Mouse (Mus musculus): ENCODE data around the gene Klk1b1. TPM values are rescaled to one million over a fixed set of nuclear protein-coding genes. Genes with fewer than 3 reads are reported as not detected.

The Klk1b1 gene
- not detected in 2 replicates for polyA plus RNA-seq (2016; fragmentation: Nextera tagmentation; extraction: Ambion mirVana)

DNA sequence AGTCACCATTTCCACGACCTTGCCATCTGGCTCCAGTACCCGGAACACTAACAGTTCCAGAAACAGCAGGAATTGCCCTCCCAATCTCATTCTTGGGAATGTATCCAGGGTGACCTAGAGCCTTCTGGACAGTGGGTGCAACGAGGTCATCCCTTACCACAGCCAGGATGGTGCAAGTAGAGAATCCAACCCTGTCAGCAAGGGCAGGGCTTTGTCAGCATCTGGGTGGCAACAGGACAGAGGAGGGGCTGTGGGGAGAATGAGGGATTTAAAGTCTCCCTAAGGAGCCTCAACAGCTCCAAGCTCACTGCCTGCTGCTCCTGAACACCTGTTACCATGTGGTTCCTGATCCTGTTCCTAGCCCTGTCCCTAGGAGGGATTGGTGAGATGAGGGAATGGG is at the start of gene Klk1b1:
Klk1b1 (plus strand) TSS at position 301 of the 400 bp plus-strand sequence.
- Histone ChIP-seq H3K4me1 (no peaks in the 10 kb centered on the region), H3K27ac (no peak within 1 kb of the TSS)
- 71% methylated on average over 3 of the region's 3 CpGs for whole genome bisulfite sequencing

GRCm38 (mm10) chr7:43918426-43918825 is 48.1 kb upstream of the Klk1b1 start:
- Histone ChIP-seq H3K4me1 (no peaks in the 10 kb centered on the region), H3K27ac (no peak overlapping the region), H3K36me3 (replicated peaks) (no peaks in the 10 kb centered on the region), H3K4me2 (no peak overlapping the region), H3K9me3 (no peaks in the 10 kb centered on the region), H3K4me3 (replicated peaks) (no peak overlapping the region), H3K27me3 (0 out of 2 replicates have a peak, but pooled peaks cover 7% of the 10 kb centered on the region), H3K9ac (no peak overlapping the region)
- WGBS, result 90% methylated on average over 13 of the region's 13 CpGs
- no peak for ATAC-seq (ENCODE audit: low FRiP score)

More for the DNA sequence above, at the start of gene Klk1b1:
- Histone ChIP-seq H3K9ac (no peak within 1 kb of the TSS), H3K27me3 (no peaks in the 10 kb centered on the region), H3K9me3 (no peaks in the 10 kb centered on the region), H3K36me3 (replicated peaks) (no peaks in the 10 kb centered on the region), H3K4me3 (replicated peaks) (no peak within 1 kb of the TSS), H3K4me2 (no peak within 1 kb of the TSS)
- no peak for ATAC-seq (ENCODE audit: low FRiP score)

- WGBS, result 83% methylated on average over 8 of the region's 8 CpGs
- Histone ChIP-seq H3K27ac (no peak overlapping the region), H3K27me3 (0 out of 2 replicates have a peak, but pooled peaks cover 10% of the 10 kb centered on the region), H3K4me1 (no peaks in the 10 kb centered on the region), H3K4me2 (no peak overlapping the region), H3K9ac (no peak overlapping the region), H3K4me3 (replicated peaks) (no peak overlapping the region), H3K9me3 (no peaks in the 10 kb centered on the region), H3K36me3 (replicated peaks) (no peaks in the 10 kb centered on the region)
- no peak for ATAC-seq (ENCODE audit: low FRiP score)
These were observed 47.7 kb upstream of the Klk1b1 start for GRCm38 (mm10) chr7:43918871-43919270.

DNA sequence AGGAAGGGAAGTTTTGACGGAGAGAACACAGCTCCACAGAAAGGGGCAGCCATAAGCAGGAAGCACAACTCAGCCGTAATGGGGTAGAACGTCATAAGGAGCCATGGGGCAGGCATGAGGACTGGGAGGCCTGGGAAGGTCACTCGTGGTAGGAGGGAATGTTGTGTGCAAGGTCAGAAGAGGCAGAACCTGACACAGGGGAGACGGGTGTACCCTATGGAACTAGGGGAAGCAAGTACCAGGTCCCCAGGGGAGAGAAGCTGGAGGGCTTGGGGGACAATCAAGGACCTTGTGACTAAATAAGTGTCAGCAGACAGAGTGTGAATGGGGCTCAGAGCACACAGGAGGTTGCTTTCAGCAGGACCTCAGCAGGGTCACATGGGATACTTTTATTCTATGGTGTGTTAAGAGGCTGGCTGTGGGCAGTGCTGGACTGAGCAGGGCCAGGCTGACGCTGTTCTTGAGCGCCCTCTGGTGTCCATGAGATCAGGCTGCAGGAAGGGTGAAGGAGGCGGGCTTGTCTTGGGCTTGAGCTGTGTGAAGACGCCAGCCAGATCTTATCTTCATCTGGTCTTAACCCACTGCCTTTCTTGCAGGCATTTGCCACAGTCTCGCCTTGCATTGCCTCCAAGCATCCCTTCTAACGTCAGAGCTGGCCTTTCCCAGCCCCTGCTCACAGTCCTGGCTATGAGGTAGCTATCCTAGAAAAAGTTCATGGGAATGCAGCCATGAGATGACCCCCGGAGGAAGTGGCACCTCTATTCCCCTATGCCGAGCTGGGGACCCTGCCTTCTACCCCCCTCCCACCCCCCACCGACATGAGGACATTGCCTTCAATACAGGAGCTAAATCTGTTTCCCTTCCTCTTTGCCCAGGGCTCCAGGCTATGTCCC is 46.7 kb upstream of the Klk1b1 start:
- Histone ChIP-seq H3K4me2 (no peak overlapping the region), H3K27ac (no peak overlapping the region), H3K27me3 (0 out of 2 replicates have a peak, but pooled peaks cover 10% of the 10 kb centered on the region), H3K36me3 (replicated peaks) (no peaks in the 10 kb centered on the region), H3K9ac (no peak overlapping the region), H3K9me3 (no peaks in the 10 kb centered on the region), H3K4me3 (replicated peaks) (no peak overlapping the region), H3K4me1 (no peaks in the 10 kb centered on the region)
- ATAC-seq (ENCODE audit: low FRiP score), result peak; percentile 88
- 32% methylated on average over 14 of the region's 14 CpGs for WGBS

DNA sequence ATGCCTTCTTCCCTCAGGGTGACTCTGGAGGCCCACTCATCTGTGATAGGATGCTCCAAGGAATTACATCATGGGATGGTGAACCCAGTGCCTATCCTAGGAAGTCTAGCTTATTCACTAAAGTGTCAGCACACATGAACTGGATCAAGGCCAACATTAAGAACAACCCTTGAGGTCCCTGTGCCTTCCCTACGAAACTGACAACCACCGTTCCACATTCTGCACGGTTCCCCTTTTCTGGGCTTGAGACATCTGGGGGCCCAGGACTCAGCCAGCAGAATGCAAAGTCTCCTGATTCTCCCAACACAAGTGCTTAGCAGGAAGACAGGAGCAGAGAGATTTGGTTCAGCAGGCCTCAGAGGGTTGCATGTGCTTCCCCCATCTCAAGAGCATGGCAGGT is 46.0 kb upstream of the Klk1b1 start:
- no peaks in the 10 kb centered on the region for H3K9me3 ChIP-seq
- H3K27me3 ChIP-seq, result 0 out of 2 replicates have a peak, but pooled peaks cover 10% of the 10 kb centered on the region
- H3K4me2 ChIP-seq, result no peak overlapping the region
- 95% methylated on average over 3 of the region's 3 CpGs for WGBS
- H3K9ac ChIP-seq, result no peak overlapping the region
- no peaks in the 10 kb centered on the region for H3K4me1 ChIP-seq
- ATAC-seq (ENCODE audit: low FRiP score), result no peak
- H3K36me3 ChIP-seq (replicated peaks), result no peaks in the 10 kb centered on the region
- H3K27ac ChIP-seq, result no peak overlapping the region
- no peak overlapping the region for H3K4me3 ChIP-seq (replicated peaks)

GRCm38 (mm10) chr7:43921087-43921486 is 45.5 kb upstream of the Klk1b1 start:
- no peak for ATAC-seq (ENCODE audit: low FRiP score)
- no peak overlapping the region for H3K4me3 ChIP-seq (replicated peaks)
- H3K27me3 ChIP-seq, result 0 out of 2 replicates have a peak, but pooled peaks cover 10% of the 10 kb centered on the region
- H3K4me1 ChIP-seq, result no peaks in the 10 kb centered on the region
- no peak overlapping the region for H3K27ac ChIP-seq
- no peak overlapping the region for H3K9ac ChIP-seq
- H3K9me3 ChIP-seq, result no peaks in the 10 kb centered on the region
- H3K4me2 ChIP-seq, result no peak overlapping the region
- H3K36me3 ChIP-seq (replicated peaks), result no peaks in the 10 kb centered on the region
- WGBS, result 86% methylated on average over 6 of the region's 6 CpGs

DNA sequence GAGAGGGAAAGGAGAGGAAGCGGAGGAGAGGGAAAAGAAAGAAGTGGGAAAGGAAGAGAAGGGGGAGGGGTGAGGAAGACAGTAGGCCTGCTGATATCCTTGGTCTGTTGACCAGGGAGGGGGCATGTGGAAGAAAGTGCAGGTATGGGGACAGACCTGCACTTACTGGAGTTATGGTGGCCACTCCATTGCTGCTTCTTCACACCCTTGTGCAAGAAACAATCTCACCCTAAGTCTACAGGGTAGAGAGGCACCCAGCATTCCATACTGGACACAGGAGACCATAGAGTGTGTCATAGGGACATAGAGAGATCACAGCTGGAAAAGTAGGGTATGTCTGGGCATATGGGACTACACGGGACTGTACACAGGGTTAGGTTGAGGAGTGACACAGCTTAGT is 44.6 kb upstream of the Klk1b1 start:
- Histone ChIP-seq H3K9ac (no peak overlapping the region), H3K27me3 (0 out of 2 replicates have a peak, but pooled peaks cover 10% of the 10 kb centered on the region), H3K4me2 (no peak overlapping the region), H3K27ac (no peak overlapping the region), H3K36me3 (replicated peaks) (no peaks in the 10 kb centered on the region), H3K9me3 (no peaks in the 10 kb centered on the region), H3K4me3 (replicated peaks) (no peak overlapping the region), H3K4me1 (no peaks in the 10 kb centered on the region)
- 91% methylated on average over 2 of the region's 2 CpGs for WGBS
- ATAC-seq (ENCODE audit: low FRiP score), result no peak

DNA sequence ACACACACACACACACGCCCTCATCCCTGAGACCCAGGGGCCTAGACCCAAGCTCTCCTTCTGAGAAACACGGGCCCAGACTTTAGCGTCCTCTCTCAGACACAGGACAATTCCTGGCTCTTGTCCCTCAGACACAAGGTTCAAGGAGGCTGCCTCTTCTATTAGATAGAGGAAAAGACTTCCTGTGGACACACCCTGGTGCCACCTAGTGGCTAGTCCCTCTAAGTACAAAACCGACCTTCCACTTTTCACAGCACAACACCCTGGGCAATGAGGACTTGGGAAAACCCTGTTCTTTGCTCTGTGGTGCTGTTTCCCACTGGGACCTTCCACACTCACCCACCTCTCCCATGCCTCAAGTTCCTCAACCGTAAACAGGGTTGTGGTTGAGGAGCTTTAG is 40.6 kb upstream of the Klk1b1 start:
- Histone ChIP-seq H3K4me2 (no peak overlapping the region), H3K27ac (no peak overlapping the region), H3K9me3 (no peaks in the 10 kb centered on the region), H3K36me3 (replicated peaks) (no peaks in the 10 kb centered on the region), H3K4me3 (replicated peaks) (no peak overlapping the region), H3K27me3 (0 out of 2 replicates have a peak, but pooled peaks cover 10% of the 10 kb centered on the region), H3K4me1 (no peaks in the 10 kb centered on the region), H3K9ac (no peak overlapping the region)
- no peak for ATAC-seq (ENCODE audit: low FRiP score)
- whole genome bisulfite sequencing, result 66% methylated on average over 5 of the region's 5 CpGs

- no peaks in the 10 kb centered on the region for H3K4me1 ChIP-seq
- ATAC-seq (ENCODE audit: low FRiP score), result no peak
- no peak overlapping the region for H3K4me3 ChIP-seq (replicated peaks)
- no peak overlapping the region for H3K4me2 ChIP-seq
- 0 out of 2 replicates have a peak, but pooled peaks cover 2% of the 10 kb centered on the region for H3K27me3 ChIP-seq
- H3K9me3 ChIP-seq, result no peaks in the 10 kb centered on the region
- 40% methylated on average over 4 of the region's 4 CpGs for WGBS
- no peak overlapping the region for H3K9ac ChIP-seq
- no peaks in the 10 kb centered on the region for H3K36me3 ChIP-seq (replicated peaks)
- no peak overlapping the region for H3K27ac ChIP-seq
These were observed 38.0 kb upstream of the Klk1b1 start for GRCm38 (mm10) chr7:43928521-43928920.

DNA sequence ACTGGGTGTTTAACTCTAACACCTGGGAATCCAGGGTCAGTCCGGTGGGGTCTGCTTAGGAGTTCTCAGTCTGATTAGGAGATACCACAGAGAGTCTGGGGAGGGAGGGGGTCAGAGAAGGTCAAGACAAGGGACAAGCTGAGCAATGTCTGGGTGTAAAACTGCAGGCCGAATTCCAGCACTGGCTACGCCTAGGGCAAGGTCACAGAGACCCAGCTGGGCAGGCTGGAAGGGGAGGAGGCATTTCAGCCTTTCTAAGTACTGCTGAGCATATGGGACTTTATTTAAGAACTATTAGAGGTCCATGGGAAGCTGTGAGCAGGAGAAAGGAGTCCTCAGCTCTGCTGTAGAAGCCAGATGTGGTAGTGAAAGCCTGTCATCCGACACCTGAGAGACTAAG is 34.2 kb upstream of the Klk1b1 start:
- Histone ChIP-seq H3K4me1 (no peaks in the 10 kb centered on the region), H3K9ac (no peak overlapping the region), H3K4me3 (replicated peaks) (no peak overlapping the region), H3K36me3 (replicated peaks) (no peaks in the 10 kb centered on the region), H3K27me3 (no peaks in the 10 kb centered on the region), H3K27ac (no peak overlapping the region), H3K9me3 (no peaks in the 10 kb centered on the region), H3K4me2 (no peak overlapping the region)
- WGBS, result 62% methylated on average over 4 of the region's 4 CpGs
- no peak for ATAC-seq (ENCODE audit: low FRiP score)

DNA sequence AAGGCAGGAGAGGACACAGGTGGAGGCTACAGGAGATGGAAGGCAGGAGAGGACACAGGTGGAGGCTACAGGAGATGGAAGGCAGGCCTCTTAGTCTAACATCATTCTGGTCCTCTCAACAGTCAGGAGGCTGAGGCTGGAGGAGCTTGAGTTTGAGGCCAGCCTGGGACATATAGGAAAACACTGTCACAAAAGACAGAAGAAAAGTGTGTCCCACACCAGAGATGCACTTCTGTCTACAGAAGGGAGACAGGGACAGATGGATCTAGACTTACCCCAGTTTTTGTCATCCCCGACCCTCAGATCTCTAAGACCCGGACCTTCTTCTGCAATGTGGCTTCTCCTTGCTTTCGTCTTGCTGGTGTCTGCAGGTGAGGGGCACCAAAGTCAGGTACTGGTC is 33.1 kb upstream of the Klk1b1 start, which contains the start of gene Klk15:
Klk15 (plus strand) TSS at position 301 of the 400 bp plus-strand sequence.
- 97% methylated on average over 3 of the region's 3 CpGs for WGBS
- Histone ChIP-seq H3K4me1 (no peaks in the 10 kb centered on the region), H3K36me3 (replicated peaks) (no peaks in the 10 kb centered on the region), H3K9ac (no peak within 1 kb of the TSS), H3K9me3 (no peaks in the 10 kb centered on the region), H3K4me3 (replicated peaks) (no peak within 1 kb of the TSS), H3K27me3 (no peaks in the 10 kb centered on the region), H3K27ac (no peak within 1 kb of the TSS), H3K4me2 (no peak within 1 kb of the TSS)
- no peak for ATAC-seq (ENCODE audit: low FRiP score)

- Histone ChIP-seq H3K27ac (no peak overlapping the region), H3K9me3 (no peaks in the 10 kb centered on the region), H3K9ac (no peak overlapping the region), H3K27me3 (no peaks in the 10 kb centered on the region), H3K4me1 (no peaks in the 10 kb centered on the region), H3K4me3 (replicated peaks) (no peak overlapping the region), H3K4me2 (no peak overlapping the region), H3K36me3 (replicated peaks) (no peaks in the 10 kb centered on the region)
- 68% methylated on average over 3 of the region's 3 CpGs for WGBS
- ATAC-seq (ENCODE audit: low FRiP score), result no peak
These were observed 31.8 kb upstream of the Klk1b1 start for GRCm38 (mm10) chr7:43934747-43935146.

GRCm38 (mm10) chr7:43936551-43936950 is 30.0 kb upstream of the Klk1b1 start:
- Histone ChIP-seq H3K4me1 (no peaks in the 10 kb centered on the region), H3K4me3 (replicated peaks) (no peak overlapping the region), H3K9me3 (no peaks in the 10 kb centered on the region), H3K36me3 (replicated peaks) (no peaks in the 10 kb centered on the region), H3K9ac (no peak overlapping the region), H3K27ac (no peak overlapping the region), H3K27me3 (no peaks in the 10 kb centered on the region), H3K4me2 (no peak overlapping the region)
- no peak for ATAC-seq (ENCODE audit: low FRiP score)
- 89% methylated on average over 14 of the region's 14 CpGs for WGBS
